Mouse (Mus musculus): ENCODE data around the gene Ifrd1. TPM values are rescaled to one million over a fixed set of nuclear protein-coding genes. Genes with fewer than 3 reads are reported as not detected.

Gene Ifrd1
- polyA plus RNA-seq, 1 experiment = 35.2 TPM

DNA sequence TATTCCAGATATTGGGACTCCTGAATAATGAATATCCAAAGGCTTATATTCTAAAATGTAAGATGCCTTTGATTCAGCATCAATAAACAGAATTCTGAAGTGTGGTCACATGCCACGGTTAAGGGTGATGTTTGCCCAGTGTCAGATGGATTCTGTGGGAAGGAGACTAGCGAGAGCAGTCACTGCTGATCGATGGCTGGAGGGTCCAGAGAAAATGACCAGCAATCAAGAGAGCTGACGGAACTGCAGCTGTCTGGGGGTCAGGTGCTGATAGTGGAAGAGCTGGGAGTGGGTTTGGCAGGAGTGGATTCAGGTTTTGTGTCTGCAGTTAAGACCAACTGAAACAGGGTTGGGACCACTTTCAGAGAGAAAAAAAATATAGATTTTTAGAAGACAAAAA is 5.1 kb downstream of the Ifrd1 start:
- DNase-seq (ENCODE audit: low read depth) = no peak

- DNase-seq (ENCODE audit: low read depth) = no peak
Measured at GRCm38 (mm10) chr12:40239161-40239560, 9.1 kb downstream of the Ifrd1 start.

GRCm38 (mm10) chr12:40232231-40232630 is 16.1 kb downstream of the Ifrd1 start:
- no peak for DNase-seq (ENCODE audit: low read depth)

GRCm38 (mm10) chr12:40231632-40232031 is 16.7 kb downstream of the Ifrd1 start:
- no peak for DNase-seq (ENCODE audit: low read depth)

- DNase-seq (ENCODE audit: low read depth) = no peak
Measured at GRCm38 (mm10) chr12:40224171-40224880, 24.0 kb downstream of the Ifrd1 start.

GRCm38 (mm10) chr12:40223676-40224075 is 24.6 kb downstream of the Ifrd1 start:
- no peak for DNase-seq (ENCODE audit: low read depth)

DNA sequence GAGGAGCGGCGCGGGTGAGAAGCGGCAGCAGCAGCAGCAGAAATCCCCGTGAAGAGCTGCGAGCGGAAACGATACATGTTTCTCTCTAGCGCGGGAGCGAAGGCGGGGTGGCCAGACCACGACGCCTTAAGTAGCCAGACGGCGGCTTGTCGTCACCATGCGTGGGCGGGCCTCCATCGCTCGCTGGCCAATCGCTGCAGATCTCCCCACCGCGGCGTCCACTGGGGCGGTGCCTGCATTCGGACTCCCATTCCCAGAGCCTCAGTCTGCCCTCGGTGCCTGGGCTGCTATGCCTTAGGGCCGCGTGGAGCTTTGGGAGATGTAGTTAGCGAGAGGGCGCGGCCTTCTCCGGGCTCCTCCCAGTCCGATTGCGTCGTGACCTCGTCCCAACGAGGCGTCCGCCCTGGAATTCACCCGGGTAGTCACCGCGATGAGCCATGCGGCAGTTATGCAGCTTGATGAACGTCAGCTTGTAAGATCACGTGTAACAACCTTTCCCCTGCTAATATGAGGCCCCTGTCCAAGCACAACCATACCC is 25.2 kb downstream of the Ifrd1 start:
- DNase-seq (ENCODE audit: low read depth) = peak; percentile 90

- DNase-seq (ENCODE audit: low read depth) = no peak
Measured at GRCm38 (mm10) chr12:40222251-40223081, 25.8 kb downstream of the Ifrd1 start.

- no peak for DNase-seq (ENCODE audit: low read depth)
Measured at GRCm38 (mm10) chr12:40221611-40222010, 26.7 kb downstream of the Ifrd1 start.

DNA sequence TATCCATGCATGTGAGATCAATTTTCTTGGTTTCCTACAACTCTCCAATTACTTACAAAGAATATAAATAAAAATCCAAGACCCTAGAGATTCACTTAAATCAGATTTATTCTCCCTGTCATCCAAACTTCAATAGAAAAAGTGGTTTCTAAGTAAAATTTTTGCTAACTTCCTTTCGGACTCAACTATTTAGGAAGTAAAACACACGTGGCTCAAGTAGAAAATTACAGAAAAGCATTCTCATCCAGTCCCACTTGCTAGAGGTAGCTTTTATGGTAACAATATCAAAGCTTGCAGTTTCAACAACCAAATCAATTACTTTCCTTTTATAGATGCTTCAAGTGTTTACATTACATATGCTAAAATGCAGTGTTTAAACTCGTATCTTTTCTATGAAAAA is 27.4 kb downstream of the Ifrd1 start:
- DNase-seq (ENCODE audit: low read depth) = no peak

DNA sequence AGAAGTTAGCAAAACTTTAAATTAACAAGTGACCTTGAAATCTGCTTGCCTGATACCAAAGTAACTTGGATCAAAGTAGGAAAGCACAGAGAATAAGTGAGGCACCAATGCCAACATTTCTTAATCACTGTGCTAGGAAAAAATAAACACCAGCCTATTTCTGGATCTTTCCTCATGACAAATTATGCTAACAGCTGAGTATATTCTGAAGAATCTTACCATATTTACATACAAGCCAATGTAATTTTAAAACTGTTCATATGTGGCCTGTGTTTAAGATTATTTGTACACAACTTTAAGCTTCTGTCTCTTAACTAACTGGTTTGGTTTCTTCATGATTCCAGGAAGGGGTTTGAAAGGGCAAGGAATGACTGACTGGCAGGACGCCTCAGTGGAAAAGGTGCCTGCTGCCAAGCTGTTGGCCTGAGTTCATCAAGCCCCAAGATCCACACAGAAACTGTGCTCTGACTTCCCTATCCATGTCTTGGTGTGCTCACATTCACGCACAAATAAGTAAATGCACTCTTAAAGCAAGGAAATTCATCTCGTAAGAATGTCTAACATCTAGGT is 28.2 kb downstream of the Ifrd1 start:
- no peak for DNase-seq (ENCODE audit: low read depth)

GRCm38 (mm10) chr12:40218430-40218945 is 29.8 kb downstream of the Ifrd1 start:
- no peak for DNase-seq (ENCODE audit: low read depth)

DNA sequence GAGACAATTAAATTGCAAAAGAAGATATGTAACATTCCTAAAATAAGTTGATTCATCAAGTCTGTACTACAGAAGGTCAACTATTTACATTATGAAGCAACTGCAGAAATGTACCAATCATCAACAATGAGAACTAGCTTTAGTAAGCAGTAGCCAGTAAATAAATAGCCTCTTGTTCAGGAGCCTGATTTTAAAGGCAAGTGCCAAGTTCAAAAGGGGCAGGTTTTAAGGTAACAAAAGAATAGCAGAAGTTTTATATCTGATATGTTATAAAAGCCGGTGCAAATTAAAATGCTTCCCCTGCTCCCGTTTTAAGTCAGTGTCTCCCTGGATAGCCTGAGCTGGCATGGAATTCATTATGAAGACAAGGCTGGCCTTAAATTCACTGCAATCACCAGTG is 30.5 kb downstream of the Ifrd1 start:
- DNase-seq (ENCODE audit: low read depth) = no peak

- no peak for DNase-seq (ENCODE audit: low read depth)
Measured at GRCm38 (mm10) chr12:40214888-40215876, 33.1 kb downstream of the Ifrd1 start.

GRCm38 (mm10) chr12:40209049-40209448 is 39.3 kb downstream of the Ifrd1 start:
- no peak for DNase-seq (ENCODE audit: low read depth)

GRCm38 (mm10) chr12:40207909-40208308 is 40.4 kb downstream of the Ifrd1 start:
- DNase-seq (ENCODE audit: low read depth) = no peak

- no peak for DNase-seq (ENCODE audit: low read depth)
Measured at GRCm38 (mm10) chr12:40202161-40203035, 45.9 kb downstream of the Ifrd1 start.

GRCm38 (mm10) chr12:40200484-40201235 is 47.6 kb downstream of the Ifrd1 start:
- DNase-seq (ENCODE audit: low read depth) = no peak

- no peak for DNase-seq (ENCODE audit: low read depth)
Measured at GRCm38 (mm10) chr12:40199795-40200402, 48.4 kb downstream of the Ifrd1 start.
